Mouse (Mus musculus) erythroid progenitor cell, adult 5-6 weeks (primary cell): ENCODE results near the gene Tmed8. TPM values are rescaled to one million over a fixed set of nuclear protein-coding genes. Genes with fewer than 3 reads are reported as not detected.
"Not testable (repeated sequence)": the region's sequence is repeated elsewhere in the genome, so short reads cannot be mapped to it uniquely, and the experiment has no call there.

Source experiments
- ATAC-seq: replicated peaks from 2 replicates; pipeline ENCODE4 v1.8.0; 2016; ENCODE audit warnings: moderate number of reproducible peaks, mild to moderate bottlenecking, moderate TSS enrichment, inconsistent platforms; ENCODE audit not compliant: poor library complexity, low FRiP score, severe bottlenecking
- total RNA-seq, 2 experiments: library from RNA; stranded (forward) in 1 of 2; stranded (reverse) in 1 of 2; fragments of 150-400 nt in 1 of 2; fragments of 186-747, 209-891 nt in 1 of 2; gene quantifications; 2 replicates each; pipeline versions ENCODE4 v1.2.3 to v1.2.4; 2015 to 2017; ENCODE audit warnings: low replicate concordance in 2 of 2

The Tmed8 gene
- total RNA-seq, 2 experiments from 2014 or later: 2.0 to 2.9 TPM

DNA sequence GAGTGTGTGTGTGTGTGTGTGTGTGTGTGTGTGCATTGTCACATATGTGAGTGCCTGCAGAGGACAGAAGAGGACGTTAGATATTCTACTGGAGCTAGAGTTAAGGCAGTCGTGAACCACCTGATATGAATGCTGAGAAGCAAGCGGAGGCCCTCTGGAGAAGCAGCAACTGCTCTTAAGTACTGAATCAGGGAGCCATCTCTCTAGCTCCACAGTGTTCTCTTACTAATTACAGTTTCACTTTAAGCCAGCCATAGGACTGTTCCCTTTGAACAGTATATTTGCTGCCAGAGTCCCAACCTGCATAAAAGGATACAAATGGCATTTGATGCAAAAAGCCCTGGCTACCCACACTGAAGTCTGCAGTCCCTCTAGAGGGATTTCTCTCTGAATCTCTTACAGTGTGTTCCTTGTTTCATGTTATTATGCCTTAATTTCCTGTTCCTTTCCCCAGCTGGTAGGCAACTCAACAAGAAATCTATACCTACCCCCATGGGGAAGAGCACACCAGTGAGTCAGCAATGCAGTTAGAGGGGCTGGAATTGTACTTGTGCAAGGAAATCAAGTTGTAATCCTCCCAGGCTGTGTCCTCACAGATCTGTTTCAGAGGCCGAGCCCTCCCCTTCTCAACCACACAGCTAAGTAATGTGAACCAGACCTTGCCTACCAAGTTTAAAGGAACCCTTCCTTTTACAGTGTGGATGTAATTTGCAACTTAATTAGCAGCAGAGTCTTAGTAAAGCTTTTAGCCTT lies 24.9 kb downstream of the Tmed8 start:
- no peak for ATAC-seq

DNA sequence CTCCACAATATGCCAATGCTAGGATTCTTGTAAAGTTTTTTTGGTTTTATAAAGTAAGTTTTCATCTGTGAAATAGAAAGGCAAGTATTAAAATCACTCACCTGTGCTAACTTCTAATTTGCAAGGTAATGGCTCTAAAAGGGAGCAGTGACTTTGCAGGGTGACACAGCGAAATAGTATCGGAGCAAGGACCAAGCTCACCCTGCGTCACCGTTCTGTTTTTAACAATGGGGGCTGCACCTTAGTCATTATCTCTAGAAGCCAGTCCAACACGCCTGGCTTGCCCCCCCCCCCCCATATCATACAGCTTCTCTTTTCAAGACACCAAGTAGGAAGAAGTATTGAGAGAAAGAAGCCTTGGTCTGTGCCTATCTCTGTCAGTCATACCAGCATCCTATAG lies 39.4 kb downstream of the Tmed8 start:
- ATAC-seq: no peak

DNA sequence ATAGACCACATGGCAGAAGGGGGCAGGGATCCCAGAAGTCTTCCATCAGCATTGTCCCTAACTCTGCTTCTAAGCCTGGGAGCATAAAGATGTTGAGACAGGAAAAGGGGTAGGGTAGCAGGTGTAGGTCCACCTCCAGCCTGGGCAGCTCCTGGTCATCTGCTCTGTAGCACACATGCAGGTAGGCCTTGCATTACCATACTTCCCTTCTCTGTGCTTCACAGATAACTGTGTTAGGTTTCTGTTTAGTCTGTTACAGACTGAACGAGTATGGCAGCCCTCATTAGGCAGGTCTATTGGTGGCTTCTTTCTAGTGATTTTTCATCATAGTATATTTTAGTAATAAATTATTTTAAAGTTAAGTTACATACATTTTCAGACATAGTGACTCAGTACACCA lies 39.9 kb downstream of the Tmed8 start:
- ATAC-seq: no peak

DNA sequence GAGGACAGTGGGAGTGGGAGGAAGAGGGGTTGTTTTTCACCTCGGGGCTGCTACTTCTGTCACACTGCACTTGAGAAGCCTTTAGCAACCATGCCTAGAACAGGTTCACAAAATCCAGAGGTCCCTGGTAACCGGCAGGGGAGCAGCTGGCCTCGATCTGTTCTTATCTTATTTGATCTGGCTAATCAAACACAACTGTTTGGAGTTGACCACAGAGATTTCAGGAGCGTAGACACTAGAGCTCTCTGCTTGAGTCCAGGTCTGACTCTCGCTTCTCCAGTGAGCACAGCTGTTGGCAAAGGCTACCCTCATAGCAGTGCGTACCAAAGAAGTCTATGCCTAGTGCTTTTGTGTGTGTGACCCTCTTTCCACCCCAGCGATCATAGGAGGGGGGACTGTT lies 42.2 kb downstream of the Tmed8 start:
- no peak for ATAC-seq

DNA sequence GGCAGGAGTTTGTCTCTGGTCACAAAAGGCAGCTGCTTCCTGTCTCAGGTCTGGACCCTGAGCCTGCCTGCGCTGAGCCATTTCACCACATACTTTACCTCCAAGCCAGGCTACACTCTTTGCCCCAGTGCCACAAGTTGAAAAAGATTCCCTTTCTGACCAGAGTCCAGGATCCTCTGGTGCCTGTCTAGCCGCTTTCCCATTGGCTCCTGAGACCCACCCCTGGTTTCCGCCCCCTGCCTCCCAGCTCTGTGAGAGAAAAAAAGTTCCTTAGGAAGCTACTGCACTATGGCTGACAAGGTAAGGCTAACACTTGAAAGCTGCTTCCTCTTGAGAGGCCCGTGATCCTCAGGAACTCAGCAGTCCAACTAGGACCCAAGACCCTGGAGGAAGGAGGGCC lies 42.9 kb downstream of the Tmed8 start:
- no peak for ATAC-seq

DNA sequence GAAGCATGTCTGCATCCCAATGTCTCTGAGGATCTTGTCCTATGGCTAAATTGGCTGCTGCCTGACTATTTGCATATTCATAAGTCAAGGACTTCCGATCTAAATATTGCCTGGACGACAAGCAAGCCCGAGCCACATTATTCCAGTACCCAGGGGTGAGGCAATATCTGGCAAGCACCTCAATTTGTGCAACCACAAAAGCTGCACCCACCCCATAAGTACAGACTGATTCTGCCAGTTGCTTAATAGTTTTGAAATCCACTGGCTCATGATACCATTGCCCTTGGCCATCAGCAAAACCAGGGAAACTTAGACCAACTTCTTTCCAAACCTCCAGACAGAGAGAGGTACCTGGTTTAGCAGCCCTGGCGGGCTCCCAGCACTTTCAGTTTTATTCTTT lies 45.8 kb downstream of the Tmed8 start:
- not testable (repeated sequence) for ATAC-seq

DNA sequence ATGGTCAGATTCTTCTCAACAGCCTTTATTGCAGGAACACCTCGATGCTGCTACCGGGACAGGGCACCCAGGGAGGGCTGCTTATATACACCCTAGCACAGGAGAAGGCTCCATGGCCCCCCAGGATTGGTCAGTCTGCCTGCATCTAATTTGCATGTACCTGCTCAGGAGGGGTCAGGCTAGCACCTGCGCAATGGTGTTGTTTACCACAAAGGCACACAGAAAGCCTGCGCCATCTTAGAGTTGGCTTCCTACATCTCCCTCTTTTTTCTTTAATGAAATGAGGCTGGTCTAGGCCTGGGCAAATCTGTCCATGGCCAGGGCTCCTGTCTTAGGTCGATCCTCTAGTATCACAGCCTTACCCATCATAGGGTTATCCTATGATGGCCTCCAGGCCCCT lies 50.8 kb downstream of the Tmed8 start:
- ATAC-seq: no peak

DNA sequence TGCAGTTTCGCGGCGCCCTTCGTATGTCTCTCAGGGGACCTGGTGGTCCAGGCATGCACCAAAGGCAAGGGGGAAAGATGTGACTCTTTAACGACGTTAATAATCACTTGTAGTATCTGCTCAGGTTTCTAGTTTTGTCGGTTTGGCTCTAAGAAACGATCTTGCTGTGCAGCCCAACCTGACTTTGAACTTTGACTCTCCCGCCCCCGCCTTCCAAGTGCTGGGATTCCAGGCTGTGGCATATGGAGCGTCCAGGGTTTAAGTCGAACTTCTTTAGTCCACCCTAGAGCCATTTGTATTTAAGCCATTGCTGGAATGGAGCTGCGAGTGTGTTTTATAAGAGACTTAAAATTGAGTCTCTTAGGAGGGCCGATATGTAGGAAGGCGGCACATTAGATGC lies 52.1 kb downstream of the Tmed8 start:
- no peak for ATAC-seq

DNA sequence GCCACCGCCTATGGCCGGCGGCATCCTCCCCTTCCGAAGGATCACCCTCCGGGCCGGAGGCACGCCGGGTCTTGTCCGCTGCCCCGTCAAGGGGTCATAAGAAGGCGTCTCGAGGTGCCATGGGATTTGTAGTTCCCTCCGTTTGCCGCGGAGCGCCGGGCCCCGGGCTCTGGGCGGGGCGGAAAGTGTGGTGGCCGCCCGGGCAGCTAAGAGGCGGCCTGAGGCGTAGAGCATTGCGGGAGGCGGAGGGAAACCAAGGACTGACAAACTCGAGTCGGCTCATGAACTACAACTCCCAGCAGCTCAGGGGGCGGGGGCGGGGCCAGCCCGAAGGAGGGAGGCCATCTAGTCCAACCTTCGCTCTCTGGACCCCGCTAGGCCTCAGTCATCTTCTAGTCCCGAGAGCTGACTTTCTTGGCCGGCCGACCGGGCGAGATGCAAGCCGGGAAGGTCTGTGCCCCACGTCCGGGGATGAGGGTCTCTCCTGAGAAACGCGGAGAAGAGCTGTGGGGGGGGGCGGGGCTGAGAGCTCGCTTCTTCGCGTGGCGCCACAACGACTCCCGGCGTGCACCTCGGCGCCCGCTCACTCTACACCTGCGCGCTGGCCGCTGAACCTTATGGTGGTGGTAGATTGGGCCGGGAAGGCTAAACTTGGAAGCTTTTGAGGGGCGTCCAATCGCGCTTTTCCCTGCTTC lies 52.7 kb downstream of the Tmed8 start, which contains the start of gene Pomt2:
Pomt2 (minus strand) TSS at position 574 of the 695 bp plus-strand sequence.
- ATAC-seq: peak; percentile 94

DNA sequence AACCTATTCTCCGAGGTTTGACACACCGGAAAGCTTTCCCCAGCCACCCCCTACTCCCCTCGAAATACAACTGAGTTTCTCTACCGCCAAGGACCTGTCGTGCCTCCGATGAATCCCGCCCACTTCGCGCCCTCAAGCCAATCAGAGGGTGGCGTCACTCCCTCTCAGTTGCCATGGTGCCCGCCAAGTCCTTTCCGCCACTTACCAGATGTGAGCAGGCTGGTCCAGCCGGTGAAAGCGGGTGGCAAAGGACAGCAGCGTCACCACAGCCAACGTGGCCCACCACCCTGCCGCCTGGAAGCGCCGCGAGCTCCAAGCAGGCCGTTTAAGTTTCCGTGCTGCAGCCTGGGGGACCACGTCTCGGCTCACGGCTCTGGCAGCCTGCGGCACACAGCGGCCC lies 53.3 kb downstream of the Tmed8 start, which contains the start of gene Gstz1:
Gstz1 (plus strand) TSS at position 200 of the 400 bp plus-strand sequence.
- peak; percentile 89 for ATAC-seq

DNA sequence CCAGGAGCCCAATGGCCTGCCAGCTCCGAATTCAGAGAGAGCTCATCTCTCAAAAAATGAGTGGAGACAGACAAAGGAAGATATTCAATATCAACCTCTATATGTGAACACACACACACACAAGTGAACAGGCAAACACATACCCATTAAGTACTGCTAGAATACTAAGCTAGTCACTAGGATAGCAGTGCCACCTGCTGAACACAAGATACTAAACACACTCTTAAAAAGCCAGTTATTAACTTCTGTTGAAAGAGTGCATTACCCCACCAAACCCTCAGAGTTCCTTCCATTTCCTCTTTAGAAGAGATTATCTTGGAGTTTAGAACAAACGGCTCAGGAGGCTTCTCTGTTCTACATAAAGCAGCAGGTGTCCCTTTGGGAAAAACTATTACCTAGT lies 58.1 kb downstream of the Tmed8 start:
- ATAC-seq: no peak

DNA sequence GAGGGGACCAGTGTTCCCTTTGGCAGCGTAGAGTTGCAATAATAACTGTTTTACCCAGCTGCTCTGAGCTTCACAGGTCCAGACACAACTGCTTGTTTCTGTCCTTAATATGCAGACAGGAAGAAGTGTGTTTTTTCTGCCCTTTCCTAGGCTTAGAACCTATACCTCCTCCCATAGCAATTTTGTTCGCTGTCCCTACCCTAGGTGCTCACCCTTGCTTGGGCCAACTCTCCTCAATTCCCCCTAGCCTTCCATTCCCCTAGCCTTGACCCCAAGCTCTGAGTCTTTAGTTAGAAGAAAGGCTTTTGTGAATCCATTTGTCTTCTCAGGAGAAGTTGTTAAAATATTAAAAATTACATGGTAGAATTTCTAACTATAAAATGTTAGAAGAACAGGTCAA lies 61.5 kb downstream of the Tmed8 start:
- no peak for ATAC-seq

DNA sequence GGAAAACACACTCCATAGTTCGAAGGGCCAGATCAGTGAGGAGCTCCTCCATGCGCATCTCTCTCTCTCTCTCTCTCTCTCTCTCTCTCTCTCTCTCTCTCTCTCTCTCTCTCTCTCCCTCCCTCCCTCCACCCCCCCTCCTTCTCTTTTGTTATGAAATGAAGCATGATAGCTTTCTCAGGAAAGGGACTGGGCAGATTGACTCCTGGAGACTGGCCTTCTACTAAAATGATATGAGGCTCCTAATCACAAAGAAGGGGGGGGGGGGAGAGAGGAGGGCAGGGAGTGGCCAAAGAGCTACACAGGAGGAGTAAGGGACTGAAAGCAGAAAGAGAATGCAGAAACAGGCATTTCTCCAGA lies 61.9 kb downstream of the Tmed8 start:
- ATAC-seq: no peak

DNA sequence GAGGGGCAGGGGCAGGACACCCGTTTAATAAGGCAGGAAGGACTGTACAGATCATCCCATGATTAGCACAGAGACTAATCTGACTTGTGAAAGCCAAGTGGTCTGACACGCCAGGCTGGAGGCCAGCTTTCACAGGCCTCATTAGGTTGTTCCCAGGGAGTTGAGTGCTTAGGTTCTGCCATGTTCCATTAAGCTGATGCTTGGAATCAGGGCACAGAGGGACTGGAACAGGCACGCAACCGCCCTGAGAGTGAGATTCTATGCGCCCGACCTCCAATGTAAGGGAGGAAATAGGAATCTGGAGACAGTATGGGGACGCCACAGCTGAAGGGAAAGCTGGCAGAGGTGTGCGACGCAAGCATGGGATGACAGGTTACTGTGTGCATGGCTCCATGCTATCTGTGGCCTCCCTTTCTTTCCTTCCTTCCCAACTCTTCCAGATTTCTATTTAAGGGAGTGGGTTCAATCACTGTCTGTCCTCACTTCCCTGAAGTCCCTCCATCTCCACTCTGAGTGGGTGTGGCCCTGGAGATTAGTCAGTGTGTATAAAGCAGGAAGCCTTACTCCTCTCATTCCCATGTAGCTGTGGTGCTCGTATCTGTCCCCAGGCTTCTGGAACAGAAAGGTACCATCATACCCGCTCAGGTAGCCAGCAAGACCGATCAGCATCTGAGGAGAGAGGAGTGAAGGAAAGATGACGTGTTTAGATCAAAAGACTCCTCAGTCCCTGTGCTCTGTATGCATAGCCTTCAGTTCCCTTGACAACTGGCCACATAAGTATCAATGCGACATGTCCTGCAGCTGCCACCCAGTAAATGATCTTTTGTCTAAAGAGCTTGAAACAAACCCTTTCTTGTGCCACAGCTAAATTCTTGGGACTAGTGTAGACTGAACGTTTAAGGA lies 62.6 kb downstream of the Tmed8 start:
- ATAC-seq: no peak

DNA sequence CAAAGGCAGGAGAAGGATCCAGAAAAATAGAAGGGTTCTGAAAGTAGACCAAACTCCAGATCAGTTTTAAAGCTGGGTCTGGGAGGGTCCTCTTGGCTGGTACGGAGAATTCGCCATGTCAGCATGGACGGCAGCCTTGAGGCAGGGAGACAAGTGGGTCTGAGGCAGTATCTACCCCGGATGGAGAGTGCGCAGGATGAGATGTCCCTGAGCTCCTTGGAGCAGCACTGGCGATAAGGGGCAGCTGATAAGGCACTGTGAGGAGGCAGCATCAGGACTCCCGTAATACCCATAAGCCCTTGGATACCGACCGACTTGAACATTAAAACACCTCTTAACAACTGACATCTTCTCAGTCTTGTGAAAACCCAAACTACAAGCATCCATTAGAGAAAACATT lies 67.5 kb downstream of the Tmed8 start:
- ATAC-seq: no peak

DNA sequence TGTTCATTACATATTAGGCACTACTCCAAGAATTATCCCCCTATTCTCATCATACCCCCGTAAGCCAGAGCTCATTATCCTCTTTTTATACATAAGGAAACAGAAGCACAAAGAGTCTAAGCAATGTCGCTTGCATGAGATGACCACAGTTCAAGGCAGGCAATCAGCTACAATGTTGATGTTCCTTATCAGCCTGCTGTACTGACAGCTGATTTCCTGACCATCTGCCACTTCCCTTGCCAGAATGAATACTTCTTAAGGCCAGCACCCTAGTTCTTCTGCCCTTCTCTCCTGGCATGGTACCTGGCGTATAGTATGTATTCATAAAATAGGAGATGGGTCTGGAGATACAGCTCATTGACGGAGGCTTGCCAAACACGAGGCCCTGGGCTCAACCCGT lies 68.0 kb downstream of the Tmed8 start:
- no peak for ATAC-seq

DNA sequence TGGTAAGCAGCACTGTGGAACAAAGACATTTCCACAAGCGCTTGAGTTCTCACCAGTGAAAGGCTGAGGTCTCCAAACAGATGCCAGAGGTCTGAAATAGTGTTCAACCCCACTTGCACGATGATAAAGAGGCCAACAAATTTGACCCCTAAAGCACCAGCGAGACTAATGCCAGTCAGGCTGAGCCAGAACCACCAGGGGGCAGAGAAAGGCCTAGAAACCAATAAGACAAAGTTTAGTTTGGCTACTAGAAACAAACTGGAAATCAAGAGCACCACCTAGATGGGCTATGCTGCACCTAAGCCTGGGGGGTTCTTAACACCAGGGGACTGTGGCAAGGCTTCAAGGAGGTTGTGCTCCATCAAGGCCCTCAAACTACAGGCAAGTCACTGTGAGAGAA lies 68.6 kb downstream of the Tmed8 start:
- ATAC-seq: no peak

DNA sequence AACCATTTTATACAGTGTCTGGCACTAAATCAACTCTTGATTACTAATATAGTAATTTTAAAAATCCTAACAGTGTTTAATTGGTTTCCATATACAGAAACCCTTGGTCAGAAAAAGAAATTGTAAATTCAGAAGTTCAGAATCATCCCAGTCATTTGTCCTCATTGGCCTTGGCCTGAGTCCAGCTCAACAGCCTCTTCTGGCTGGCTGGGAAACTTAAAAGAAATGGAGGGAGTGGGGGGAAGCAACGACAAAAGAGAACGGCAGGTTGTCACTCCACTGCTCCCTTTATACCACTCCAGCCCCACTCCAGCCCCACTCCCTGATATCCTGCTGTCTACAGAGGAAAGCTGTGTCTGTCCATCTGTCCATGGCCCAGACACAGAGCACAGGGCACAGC lies 69.1 kb downstream of the Tmed8 start:
- no peak for ATAC-seq

DNA sequence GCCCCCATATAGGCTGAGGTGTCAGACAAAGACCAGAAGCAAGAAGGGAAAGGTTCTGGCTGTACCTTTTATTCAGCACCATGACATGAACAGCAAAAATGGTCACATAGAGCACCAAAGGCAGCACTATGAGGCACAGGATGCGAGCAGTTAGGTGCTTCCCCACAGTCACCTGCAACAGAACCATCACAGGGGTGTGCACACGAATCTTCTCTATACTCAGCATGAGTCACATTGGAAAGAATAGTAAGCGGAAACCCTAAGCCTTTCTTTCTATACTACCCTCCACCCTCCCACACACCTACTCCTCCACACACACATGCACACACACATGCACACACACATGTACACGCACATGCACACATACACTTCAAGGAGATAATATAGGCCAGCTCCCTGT lies 70.0 kb downstream of the Tmed8 start:
- ATAC-seq: no peak

DNA sequence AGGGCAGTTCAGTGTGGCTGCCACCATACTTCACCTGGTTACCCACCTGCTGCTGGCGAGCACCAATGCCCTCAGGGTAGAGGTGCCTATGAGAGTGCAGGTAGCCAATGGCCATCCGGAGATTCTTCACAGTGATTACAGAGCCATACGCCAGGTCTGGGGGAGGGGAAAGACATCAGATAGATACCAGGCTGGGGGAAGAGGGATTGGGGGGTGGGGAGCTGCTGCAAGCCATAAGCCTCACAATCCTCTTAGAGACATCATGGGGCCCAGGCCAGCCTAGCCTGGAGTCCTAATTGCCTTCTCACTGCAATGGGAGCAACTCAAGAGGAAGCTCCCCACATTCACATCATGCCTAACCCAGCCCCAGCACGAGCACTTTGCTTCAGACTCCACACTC lies 73.0 kb downstream of the Tmed8 start:
- no peak for ATAC-seq
